Mouse (Mus musculus): Measurements from ENCODE around the gene Gm49486.

DNA sequence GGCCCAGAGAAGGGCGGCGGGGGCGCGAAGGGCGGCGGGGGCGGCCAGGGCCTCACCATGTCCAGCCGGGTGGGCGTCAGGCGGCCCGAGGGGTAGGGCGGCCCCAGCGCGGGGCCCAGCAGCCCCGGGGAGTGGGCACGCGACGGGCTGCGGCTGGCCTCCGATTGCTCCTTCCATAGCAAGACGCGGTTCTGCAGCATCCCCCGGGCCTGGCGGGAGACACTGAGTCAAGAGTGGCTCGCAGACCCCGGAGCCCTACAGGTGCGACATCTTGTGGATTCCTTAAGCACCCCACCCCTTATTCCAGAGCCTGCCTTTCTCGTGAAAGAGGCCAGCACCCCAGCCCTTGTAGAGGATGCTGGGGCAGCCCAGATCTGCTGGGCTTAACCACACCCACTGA, 32.6 kb downstream of the Gm49486 start:
- TF ChIP-seq CTCF (IDR thresholded peaks at IDR 0.05; ENCODE audit: extremely low read depth, insufficient read length, insufficient replicate concordance, low read depth, low read length) (no peak), POLR2A (IDR thresholded peaks at IDR 0.05; ENCODE audit: low read depth, low read length) (no peak)

All from small intestine, adult 2 months (tissue).